Mouse (Mus musculus): ENCODE results near the gene Gadl1. TPM values are rescaled to one million over a fixed set of nuclear protein-coding genes. Genes with fewer than 3 reads are reported as not detected.

The Gadl1 gene
- polyA plus RNA-seq (2014; fragmentation: Illumina TruSeq; extraction: RNeasy Lipid Tissue Mini Kit (QIAGEN cat#74804); ENCODE audit: low read depth, low replicate concordance), result not detected

GRCm38 (mm10) chr9:115909155-115909554 lies at the start of gene Gadl1:
Gene Gadl1, plus strand, starts transcription at chr9:115909455.

Measured in sigmoid colon, adult 10 weeks (tissue).